Mouse (Mus musculus): ENCODE measurements around the gene Aatk. TPM values are rescaled to one million over a fixed set of nuclear protein-coding genes. Genes with fewer than 3 reads are reported as not detected.

Gene Aatk
- total RNA-seq, 2 experiments from 2014 or later = 189 to 195 TPM

DNA sequence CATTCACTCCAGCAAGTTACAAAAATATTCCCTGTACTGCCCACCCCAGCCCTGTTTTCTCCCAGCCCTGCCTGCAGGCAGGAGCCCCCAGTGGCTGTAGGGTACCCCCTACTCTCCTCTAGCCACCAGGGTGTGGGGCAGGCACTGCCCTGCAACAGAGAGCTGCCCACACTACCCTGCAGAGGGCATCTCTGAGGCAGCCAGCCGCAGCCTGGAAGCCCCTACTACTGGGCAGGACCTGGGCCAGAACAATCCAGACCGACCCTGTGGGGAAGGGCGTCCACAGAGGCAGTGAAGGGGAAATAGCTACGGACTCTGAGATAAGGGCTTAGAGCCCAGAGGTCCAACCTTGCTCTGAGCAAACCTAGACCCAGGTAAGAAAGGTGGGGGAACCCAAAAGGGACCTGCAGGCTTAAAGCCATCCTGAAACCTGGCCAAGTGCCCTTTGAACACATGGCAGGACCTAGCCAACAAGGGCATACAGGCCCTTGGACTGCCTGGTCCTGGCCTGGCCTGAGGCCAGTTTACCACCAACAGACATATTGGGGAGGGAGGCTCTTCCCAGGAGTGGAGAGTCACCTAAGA lies 39.4 kb downstream of the Aatk start:
- intact Hi-C loops (cut with DNase I) = no loop called here
- DNase-seq (ENCODE audit: low spot score in 2 of 2) = no peak

DNA sequence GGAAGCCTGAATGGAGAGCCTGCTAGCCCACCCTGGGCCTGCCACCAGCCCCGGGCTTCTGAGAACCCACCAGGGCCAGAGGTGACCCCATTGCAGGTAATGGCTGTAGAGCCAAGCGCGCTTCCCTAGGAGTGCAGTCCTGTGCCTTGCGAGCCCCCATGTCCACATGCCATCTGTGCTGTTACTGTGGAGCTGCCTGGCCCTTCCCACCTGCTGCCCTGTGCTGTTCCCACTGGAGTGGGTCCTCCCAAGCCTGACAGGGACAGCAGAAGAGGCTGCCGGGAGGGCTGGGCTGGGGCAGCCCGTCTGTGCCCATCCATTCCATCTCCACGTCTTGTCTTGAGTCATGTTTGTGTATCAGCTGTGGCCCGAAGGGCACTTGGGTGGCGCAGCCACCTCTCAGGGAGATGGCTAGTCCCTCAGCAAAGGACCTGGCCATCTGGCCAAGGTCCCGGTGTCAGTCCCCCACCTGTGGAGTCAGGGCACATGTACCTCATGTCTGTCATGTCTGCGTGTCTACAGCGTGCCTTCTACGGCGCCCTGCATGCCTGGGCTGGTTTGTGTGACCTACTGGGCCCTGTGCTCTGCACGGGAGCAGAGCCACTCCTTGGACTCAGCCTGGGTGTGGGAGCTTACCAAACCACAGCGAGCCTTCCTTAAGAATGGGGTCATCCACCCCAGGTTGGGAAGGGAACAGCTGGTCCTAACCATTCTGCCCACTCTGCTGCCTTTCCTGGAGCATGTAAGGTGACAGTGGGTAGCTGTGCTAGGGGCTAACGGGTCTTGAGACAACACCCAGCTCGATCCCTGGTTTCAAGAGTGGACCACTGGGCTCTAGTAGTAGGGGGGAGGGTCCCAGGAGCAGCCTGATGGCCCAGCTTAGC lies 41.3 kb downstream of the Aatk start:
- no peak for DNase-seq (ENCODE audit: low spot score in 2 of 2)

DNA sequence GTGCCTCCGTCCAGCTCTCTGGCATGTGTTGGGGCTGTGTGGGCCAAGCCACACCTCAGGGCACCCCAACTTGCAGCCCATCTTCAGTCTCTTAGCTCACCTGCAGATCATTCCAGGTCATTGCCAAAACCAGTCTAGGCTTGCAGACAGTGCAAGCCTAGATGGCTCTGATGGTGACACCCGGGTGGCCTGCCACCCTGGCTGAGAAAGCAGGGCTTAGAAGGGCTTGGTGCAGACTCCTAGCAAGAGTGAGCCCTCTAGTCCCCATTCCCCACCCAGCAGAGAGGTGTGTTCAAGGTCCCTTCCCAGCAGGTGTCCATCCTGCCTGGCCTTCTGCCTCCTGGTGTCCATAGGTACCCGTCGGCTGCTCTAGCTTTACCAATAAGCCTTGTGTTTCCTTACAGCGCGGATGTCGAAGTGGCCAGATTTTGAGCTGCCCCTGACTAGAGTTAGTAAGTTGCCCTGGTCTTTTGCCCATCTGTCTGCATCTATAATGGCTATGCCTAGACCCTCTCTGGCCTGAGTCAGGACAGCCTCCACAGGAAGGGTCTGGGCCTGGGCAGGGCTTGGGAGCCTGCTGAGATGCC lies 44.2 kb downstream of the Aatk start:
- intact Hi-C loops (cut with DNase I) = no loop called here

More for the DNA sequence above, 41.3 kb downstream of the Aatk start:
- intact Hi-C loops (cut with DNase I) = no loop called here

DNA sequence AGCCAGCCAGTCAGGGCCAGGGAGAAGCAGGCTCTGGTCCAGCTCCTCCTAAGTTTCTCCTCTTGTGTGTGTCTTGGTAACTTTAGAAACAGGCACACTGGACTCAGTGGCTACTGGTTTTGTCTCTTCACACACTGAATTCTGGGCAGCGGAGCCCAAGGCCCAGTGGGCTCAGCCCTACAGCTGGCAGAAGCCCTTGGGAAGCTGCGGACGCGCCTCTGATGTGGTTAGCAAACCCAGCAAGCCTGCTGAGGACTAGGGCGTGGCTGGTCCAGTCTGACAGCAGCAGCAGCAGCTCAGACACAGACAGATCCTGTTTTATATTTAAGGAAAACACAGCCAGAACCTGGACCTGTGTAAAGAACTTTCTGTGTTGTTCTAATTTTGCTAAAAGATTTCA lies 44.9 kb downstream of the Aatk start:
- intact Hi-C loops (cut with DNase I) = no loop called here

More for the DNA sequence above, 44.2 kb downstream of the Aatk start:
- DNase-seq (ENCODE audit: low spot score in 2 of 2) = no peak

DNA sequence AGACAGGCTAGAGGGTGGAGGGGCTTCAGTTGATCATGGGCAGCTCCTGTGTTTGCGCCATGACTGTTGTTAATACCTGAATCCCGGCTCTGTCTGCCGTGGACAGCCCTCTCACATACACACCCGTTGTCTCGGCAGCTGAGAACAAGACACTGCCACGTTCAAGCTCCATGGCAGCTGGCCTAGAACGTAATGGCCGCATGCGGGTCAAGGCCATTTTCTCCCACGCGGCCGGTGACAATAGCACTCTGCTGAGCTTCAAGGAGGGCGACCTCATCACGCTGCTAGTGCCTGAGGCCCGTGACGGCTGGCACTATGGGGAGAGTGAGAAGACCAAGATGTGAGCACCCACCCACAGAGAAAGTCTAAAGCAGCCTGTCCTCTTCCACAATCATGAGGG lies 49.6 kb downstream of the Aatk start:
- DNase-seq (ENCODE audit: low spot score in 2 of 2) = no peak
- intact Hi-C loops (cut with DNase I) = no loop called here

More for the DNA sequence above, 44.9 kb downstream of the Aatk start:
- DNase-seq (ENCODE audit: low spot score in 2 of 2) = no peak

DNA sequence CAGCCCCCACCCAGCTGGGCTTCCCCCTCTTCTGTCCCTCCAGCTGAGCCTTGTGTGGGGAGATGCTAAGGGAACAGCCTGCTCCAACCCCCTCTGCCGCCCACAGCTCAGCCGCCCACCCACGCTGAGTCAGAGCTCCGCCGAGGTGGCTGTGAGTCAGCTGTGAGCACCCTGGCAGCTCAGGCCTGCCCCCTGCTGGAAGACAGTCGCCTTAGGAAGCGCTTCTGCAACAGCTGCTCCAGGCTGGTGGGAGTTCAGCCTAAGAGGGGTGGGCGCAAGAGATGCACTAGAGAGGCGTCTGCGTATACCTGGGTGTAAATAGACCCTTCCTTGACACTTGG lies 55.7 kb downstream of the Aatk start:
- intact Hi-C loops (cut with DNase I) = loop anchor here (1.0 to 2.0 kb wide), 4 partner anchors 31 to 82 kb away; partner anchors contain the start of gene Baiap2
- DNase-seq (ENCODE audit: low spot score in 2 of 2) = peak; percentile 95 to 98

DNA sequence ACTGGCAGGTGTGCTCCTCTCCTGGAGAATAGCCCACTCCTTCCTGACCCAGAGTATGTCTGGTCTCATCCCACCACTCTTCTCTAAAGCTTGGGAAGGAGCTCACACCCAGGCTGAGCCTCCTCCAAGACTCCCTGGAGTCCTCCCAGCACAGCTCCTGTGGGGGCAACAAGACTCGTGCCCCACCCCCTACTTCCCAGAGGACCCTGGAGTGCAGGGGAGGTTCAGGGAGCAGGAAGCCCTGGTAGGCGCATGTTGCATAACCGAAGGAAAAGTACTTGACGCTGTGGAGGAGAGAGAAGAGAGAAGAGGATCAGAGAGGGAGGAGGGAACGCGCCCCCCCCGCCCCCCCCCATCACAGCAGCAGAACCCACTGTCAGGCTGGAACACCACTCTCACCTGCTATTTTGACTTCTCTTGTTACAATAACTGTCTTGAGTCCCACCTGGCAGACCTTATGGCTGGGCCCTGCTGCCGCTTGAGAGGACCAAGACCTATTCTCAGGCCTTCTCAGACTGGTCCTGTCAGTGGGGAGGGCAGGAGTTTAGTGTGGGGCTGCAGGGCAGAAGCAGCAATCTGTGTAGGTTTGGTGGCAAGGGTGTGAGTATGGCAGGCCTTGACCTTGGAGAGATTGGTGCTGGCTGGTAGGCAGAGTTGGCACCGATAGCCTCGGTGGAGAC lies 56.2 kb downstream of the Aatk start:
- intact Hi-C loops (cut with DNase I) = loop anchor here (1.0 to 2.0 kb wide), 4 partner anchors 30 to 81 kb away; partner anchors contain the start of gene Baiap2
- DNase-seq (ENCODE audit: low spot score in 2 of 2) = peak in 1 of 2 experiments; percentile 75

DNA sequence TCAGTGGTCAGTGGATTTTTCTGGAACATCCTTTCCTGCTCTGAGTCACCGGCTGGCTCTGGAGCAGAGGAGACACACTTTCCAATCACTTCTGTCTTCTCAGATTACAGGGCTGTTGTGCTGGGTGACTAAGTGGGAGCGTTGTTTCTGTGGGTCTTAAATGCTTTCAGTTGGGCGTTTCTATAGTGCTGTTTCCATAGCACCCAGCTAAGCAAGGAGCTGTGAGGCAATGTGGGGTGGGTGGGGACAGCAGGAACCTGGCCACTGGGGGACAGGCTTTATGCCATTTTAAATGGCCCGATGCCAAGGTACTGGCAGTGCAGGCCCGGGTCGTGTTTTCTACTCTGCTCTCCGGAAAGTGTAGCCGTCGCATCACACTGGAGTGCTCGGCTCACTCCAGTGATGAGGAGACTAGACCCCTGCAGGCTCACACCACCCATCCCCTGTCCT lies 57.8 kb downstream of the Aatk start:
- intact Hi-C loops (cut with DNase I) = no loop called here
- DNase-seq (ENCODE audit: low spot score in 2 of 2) = peak; percentile 62 to 89

DNA sequence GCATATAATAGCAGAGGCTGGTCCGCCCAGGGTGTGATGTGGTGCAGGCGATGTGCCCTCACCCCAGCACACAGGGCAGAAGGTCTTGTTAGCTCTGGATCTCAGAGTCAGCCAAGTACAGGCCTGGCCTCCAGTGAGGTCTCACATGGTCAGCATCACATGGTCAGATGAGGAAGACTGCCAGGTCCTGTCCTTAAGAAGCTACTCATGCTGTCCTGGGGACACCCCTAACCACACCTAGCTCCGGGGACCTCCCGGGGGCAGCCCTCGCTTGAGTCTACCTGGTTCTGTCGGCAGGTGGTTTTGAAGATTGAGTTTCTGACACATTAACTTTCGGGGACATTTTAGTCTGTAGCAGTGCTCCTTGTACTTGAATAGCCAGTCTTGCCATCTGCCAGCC lies 58.6 kb downstream of the Aatk start:
- no peak for DNase-seq (ENCODE audit: low spot score in 2 of 2)
- intact Hi-C loops (cut with DNase I) = no loop called here

DNA sequence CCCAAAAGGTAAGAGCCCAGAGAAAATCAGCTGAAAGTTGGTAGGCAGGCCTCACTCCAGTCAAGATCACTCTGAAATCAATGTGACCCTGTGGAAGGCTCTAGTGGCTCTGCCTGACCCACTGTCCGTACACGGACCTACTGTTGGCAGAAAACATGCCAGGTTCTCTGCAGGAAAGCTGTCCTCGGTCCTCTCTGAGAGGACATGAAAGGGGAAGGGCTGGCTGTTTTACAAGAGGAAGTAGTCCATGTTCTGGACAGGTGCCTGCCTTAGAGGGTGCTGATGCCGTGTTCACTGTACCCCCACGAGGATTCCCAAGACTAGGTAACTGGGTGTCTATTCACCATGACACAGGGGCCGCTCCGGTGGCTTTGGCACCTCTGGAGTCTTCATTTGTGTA lies 59.1 kb downstream of the Aatk start:
- DNase-seq (ENCODE audit: low spot score in 2 of 2) = no peak
- intact Hi-C loops (cut with DNase I) = no loop called here

DNA sequence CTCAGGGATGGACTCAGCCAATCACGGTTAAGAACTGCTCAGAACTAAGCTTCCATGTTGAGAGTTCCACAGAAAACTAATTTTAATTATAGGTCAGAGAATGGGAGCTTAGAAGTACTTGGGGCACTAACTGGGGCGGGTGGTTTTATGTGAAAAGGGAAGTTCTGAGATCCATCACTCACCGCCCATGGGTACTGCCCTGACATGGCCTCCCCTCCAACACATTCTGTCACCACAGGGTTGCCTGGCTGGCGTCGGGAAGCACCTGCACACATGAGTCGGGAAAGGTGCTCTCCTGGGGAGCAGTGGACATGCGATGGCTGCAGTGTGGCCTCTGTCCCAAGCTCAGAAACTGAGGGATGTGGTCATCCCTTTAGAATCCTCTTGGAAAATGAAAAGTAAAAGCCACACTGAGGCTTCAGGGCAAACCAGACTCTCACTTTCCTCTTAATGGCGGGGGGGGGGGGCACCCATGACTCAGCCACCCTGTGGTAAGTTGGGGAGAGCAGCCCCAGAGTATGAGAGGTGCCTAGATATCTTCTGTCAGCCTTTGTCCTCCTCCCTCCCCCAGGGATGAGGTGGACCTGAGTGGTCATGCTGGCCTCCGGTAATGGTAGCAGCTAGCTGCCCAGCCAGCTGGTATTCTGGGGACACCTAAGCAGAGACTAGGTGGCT lies 60.1 kb downstream of the Aatk start:
- DNase-seq (ENCODE audit: low spot score in 2 of 2) = no peak
- intact Hi-C loops (cut with DNase I) = no loop called here

DNA sequence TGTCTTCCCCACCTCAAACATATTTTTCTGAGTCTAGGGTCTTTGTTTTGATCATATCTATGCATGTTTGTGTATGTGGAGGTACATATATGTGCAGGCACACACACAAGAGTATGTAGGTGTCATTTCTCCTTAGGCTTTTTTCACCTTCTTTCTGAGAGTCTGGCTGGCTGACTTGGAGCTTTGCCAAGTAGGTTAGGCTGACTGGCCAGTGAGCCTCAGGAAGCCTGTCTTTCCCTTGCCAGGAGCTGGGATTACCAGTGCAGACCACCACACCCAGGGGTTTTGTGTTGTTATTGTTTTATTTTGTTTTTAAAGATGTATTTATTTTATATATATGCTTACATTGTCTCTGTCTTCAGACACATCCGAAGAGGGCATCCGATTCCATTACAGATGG lies 63.8 kb downstream of the Aatk start:
- intact Hi-C loops (cut with DNase I) = no loop called here
- DNase-seq (ENCODE audit: low spot score in 2 of 2) = no peak

DNA sequence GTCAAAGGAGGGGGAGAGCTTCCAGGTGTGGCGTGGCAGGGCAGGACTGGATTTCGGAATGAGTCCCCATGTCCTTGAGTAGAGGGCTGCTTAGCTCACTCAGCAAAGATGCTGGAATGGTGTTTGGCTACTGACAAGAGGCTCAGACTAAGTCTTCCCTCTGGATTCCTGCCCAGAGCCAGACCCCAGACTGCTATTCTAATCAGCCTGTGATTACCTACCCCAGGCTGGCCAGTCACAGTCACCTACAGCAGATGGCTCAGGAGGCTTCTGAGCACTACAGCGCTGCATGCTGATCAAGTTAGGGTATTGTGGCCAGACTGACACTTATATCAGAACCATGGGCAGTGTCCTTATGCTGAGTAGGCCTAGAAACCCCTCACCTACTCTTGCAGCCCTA lies 64.7 kb downstream of the Aatk start:
- intact Hi-C loops (cut with DNase I) = no loop called here
- DNase-seq (ENCODE audit: low spot score in 2 of 2) = no peak

DNA sequence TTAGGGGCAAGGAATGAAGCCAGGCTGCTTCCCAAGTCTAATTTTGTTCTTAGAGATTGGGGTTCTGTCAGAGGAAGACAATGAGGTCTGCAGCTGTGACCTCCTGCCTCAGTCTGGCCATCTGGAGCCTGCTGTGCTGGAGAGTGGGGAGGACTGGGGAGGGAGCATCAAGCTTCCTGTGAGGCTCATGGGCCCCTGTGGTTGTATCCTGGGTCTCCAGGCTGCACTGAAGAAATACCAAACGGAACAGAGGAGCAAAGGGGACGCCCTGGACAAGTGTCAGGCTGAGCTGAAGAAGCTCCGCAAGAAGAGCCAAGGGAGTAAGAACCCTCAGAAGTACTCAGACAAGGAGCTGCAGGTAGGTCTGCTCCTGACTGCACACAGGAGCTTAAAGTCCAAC lies 65.2 kb downstream of the Aatk start:
- no peak for DNase-seq (ENCODE audit: low spot score in 2 of 2)
- intact Hi-C loops (cut with DNase I) = no loop called here

DNA sequence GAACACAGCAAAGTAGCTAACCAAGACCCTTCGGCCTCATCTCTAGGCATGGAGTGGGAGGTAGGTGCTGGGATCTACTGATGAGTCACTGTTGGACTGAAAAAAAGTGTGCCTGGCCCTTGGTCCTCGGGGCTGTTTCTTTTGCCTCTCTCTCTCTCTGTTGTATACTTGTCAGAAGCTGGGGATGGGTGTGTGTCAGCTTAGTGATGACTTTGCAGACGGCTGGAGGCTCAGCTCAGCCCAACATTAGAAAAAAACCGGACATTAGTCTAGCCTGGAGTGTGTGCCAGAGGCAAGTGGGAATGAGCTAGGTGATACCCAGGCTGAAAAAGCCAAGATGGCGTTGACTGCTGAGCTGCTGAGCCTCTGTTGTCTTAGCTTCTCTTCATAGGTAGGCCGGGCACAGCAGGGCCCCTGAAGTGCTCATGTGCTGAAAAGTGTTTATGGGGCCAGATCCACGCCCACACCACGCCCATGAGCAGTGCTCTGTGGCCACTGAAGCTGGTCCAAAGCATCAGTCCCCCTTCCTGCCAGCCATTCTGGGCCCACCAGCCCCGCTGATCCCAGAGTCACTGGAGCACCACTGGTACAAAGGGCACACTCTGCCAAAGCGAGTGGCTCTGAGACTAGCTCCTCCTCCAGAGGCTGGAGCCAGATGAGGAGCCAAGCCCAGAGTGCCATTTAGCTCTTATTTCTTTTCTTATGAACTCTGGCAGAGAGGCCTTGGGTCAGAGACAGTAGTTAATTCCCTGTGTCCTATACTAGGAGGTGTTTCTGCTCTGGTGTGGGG lies 67.2 kb downstream of the Aatk start:
- DNase-seq (ENCODE audit: low spot score in 2 of 2) = no peak
- intact Hi-C loops (cut with DNase I) = no loop called here

DNA sequence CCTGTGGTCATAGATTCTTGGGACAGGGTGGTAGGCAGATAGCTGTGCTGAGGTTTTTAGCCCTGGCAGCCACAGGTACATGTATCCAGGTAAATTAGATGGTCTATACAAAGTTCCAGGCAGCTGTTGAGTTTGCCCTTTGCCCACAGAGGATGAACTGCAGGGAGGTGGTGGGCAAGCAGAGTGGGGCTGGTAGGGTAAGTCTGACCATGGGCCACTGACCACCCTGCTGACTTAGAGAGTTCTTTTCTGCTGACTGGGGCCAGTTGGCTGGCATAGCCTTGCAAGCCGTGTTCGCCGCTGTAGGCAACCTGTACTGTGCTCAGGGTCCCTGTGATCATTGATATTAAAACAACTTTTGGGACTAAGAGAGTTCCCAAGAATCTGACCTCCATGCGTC lies 68.3 kb downstream of the Aatk start:
- no peak for DNase-seq (ENCODE audit: low spot score in 2 of 2)
- intact Hi-C loops (cut with DNase I) = no loop called here

DNA sequence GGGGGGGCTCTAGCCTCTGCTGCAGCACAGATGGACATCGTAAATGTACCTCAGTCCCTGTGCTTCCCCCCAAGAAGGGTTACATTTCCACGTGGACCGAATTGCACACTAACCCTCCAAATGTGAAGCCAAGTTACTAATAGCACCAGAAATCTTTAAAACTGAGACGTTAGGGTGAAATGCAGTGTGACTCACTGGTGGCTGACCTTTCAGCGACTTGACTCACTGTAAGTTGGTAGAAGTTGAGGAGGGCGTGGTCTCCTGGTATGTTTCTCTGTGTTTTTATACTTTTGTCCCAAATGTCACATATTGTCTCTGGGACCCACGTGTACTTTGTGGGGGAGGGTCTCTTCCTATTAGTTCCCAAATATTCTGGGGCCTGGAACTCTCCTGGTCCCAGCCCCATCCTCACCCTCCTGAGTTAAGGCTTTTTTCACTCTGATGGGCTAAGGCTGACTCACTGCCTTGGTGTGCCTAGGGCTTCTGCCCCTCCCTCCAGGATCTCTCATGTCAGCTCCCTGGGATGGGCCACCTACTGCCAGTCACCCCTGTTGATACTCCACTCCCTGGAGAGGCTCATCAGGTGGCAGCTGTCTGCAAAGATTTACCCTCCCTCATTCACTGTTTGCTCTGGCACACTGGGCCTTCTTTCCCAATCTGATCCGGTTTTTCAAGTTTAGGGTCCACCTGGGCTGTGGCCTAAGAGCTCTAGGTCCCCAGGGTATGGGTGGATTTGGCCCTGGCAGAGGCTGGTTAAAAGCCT lies 71.0 kb downstream of the Aatk start:
- intact Hi-C loops (cut with DNase I) = no loop called here
- DNase-seq (ENCODE audit: low spot score in 2 of 2) = no peak

DNA sequence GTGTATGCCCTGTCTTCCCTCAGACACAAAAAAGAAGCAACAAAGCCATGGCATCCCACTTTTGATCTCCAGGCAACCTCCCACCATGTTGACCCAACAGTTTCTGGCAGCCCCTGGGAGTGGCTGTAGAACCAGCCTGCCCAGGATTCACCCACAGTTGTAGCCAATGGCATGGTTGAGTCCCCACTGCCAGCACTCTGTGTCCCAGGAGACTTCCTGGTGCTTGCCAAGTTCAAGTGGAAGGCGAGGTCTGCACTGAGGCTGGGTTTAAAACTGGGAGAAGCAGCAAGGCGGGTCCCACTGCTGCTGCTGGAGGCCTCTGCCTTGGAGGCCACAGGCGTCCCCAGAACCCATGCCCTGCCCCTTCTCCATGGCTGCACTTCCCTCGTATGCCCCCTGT lies 73.2 kb downstream of the Aatk start:
- DNase-seq (ENCODE audit: low spot score in 2 of 2) = no peak
- intact Hi-C loops (cut with DNase I) = no loop called here

All from left cerebral cortex, postnatal 25 days (tissue).